Mouse (Mus musculus) stomach, postnatal 0 days (tissue): ENCODE data around the gene Car4.

Experiments used
- CTCF ChIP-seq: IDR thresholded peaks from 2 replicates; pipeline ENCODE4 v1.5.1; 2016; ENCODE audit warnings: antibody characterized with exemption, low read depth, mild to moderate bottlenecking, moderate library complexity
- EP300 ChIP-seq: optimal IDR thresholded peaks from 2 replicates; pipeline ENCODE3; 2016; ENCODE audit warnings: antibody characterized with exemption

GRCm38 (mm10) chr11:84958271-84958630 is 665 bp downstream of the Car4 start:
- TF ChIP-seq CTCF, result no peak
- TF ChIP-seq EP300, result no peak
